Mouse (Mus musculus) midbrain, postnatal 0 days (tissue): Measurements from ENCODE around the gene Acads. TPM values are rescaled to one million over a fixed set of nuclear protein-coding genes. Genes with fewer than 3 reads are reported as not detected.

Experiments used
- ATAC-seq: fragments of 200-750 bp; cut with Nextera tagmentation; 2 replicates; pipeline ENCODE4 v1.8.0; 2017; ENCODE audit warnings: moderate number of reproducible peaks, mild to moderate bottlenecking, moderate TSS enrichment, moderate library complexity; ENCODE audit not compliant: low FRiP score
- DNase-seq: peaks from one replicate; pipeline ENCODE4 v3.0.0-alpha.2; 2015; ENCODE audit warnings: low spot score
- H3K27ac ChIP-seq: fragments of 300-500 bp; sonication (generic); 2 replicates; pipeline ENCODE4 v1.5.1; 2014; ENCODE audit warnings: low read depth, mild to moderate bottlenecking, low read length, mixed read lengths
- H3K27me3 ChIP-seq: fragments of 300-500 bp; sonication (generic); 2 replicates; pipeline ENCODE4 v1.6.1; 2014; ENCODE audit warnings: low read length, control low read depth, mixed read lengths; ENCODE audit not compliant: insufficient read depth
- H3K36me3 ChIP-seq: fragments of 300-500 bp; sonication (generic); 2 replicates; pipeline ENCODE4 v1.6.1; 2014; ENCODE audit warnings: low read length, control low read depth, mixed read lengths; ENCODE audit not compliant: insufficient read depth
- H3K4me1 ChIP-seq: fragments of 300-500 bp; sonication (generic); 2 replicates; pipeline ENCODE4 v1.6.1; 2014; ENCODE audit warnings: mild to moderate bottlenecking, control low read depth, antibody characterized with exemption, low read length, mixed read lengths; ENCODE audit not compliant: insufficient read depth
- H3K4me2 ChIP-seq: fragments of 300-500 bp; sonication (generic); 2 replicates; pipeline ENCODE4 v1.6.1; 2014; ENCODE audit warnings: low read depth, mild to moderate bottlenecking, low read length, mixed read lengths; ENCODE audit not compliant: poor library complexity, severe bottlenecking
- H3K4me3 ChIP-seq: fragments of 300-500 bp; sonication (generic); 2 replicates; pipeline ENCODE4 v1.5.1; 2014; ENCODE audit warnings: low read depth, mild to moderate bottlenecking, low read length, moderate library complexity
- H3K9ac ChIP-seq: fragments of 300-500 bp; sonication (generic); replicated peaks from 2 replicates; pipeline ENCODE4 v1.6.1; 2014; ENCODE audit warnings: mild to moderate bottlenecking, low read length, moderate library complexity, mixed read lengths; ENCODE audit not compliant: poor library complexity, severe bottlenecking
- H3K9me3 ChIP-seq: fragments of 300-500 bp; sonication (generic); 2 replicates; pipeline ENCODE4 v1.6.1; 2016; ENCODE audit warnings: low read length, control low read depth
- CTCF ChIP-seq: IDR thresholded peaks from 2 replicates; pipeline ENCODE4 v1.5.1; 2016; ENCODE audit warnings: antibody characterized with exemption, mild to moderate bottlenecking
- WGBS: fragments of 180-500 bp; shearing (Covaris S2); extraction: QIAGEN DNeasy Blood & Tissue Kit; methylation state at CpG from one replicate; pipeline ENCODE4 v1.1.7; 2014; 5-methylcytosine and 5-hydroxymethylcytosine counted together
- polyA plus RNA-seq: library from polyadenylated mRNA; unstranded; fragments of >200 nt; fragmentation: Nextera tagmentation; extraction: Ambion mirVana; gene quantifications from 2 replicates; pipeline ENCODE4 v1.2.1, GENCODE M21; 2015
- total RNA-seq: library from RNA; depleted of rRNA; stranded (reverse); fragments of >200 nt; gene quantifications from 2 replicates; pipeline ENCODE4 v1.2.3, GENCODE M21; 2014

Acads gene
- total and polyA plus RNA-seq, 2 experiments from 2014 or later = 13.4 to 17.4 TPM

- DNase-seq (no peak), ATAC-seq (no peak)
- H3K4me3 ChIP-seq = no peak within 1 kb of the TSS
- H3K4me2 ChIP-seq = no peak within 1 kb of the TSS
- no peak within 1 kb of the TSS for H3K9ac ChIP-seq
- WGBS = 97% methylated on average over 8 of the region's 8 CpGs
- no peaks in the 10 kb centered on the region for H3K27me3 ChIP-seq
- no peak within 1 kb of the TSS for H3K27ac ChIP-seq
- peaks cover 43% of the 10 kb centered on the region for H3K36me3 ChIP-seq
- no peak for TF ChIP-seq CTCF
- H3K4me1 ChIP-seq = no peaks in the 10 kb centered on the region
- H3K9me3 ChIP-seq = no peaks in the 10 kb centered on the region
Observed at GRCm38 (mm10) chr5:115098195-115098594, 21.0 kb downstream of the Acads start, which contains the start of gene Gm10401. Gm10401 (minus strand) TSS chr5:115098295.

GRCm38 (mm10) chr5:115091776-115092175 is 27.4 kb downstream of the Acads start:
- Histone ChIP-seq H3K36me3 (peaks cover 55% of the 10 kb centered on the region), H3K4me2 (no peak overlapping the region), H3K4me3 (no peak overlapping the region), H3K27ac (no peak overlapping the region), H3K9me3 (no peaks in the 10 kb centered on the region), H3K4me1 (no peaks in the 10 kb centered on the region), H3K27me3 (no peaks in the 10 kb centered on the region), H3K9ac (no peak overlapping the region)
- ATAC-seq = no peak
- TF ChIP-seq CTCF = no peak
- 90% methylated on average over 6 of the region's 6 CpGs for WGBS
- DNase-seq = no peak

- Histone ChIP-seq H3K4me1 (no peaks in the 10 kb centered on the region), H3K9me3 (no peaks in the 10 kb centered on the region), H3K4me2 (no peak overlapping the region), H3K36me3 (peaks cover 57% of the 10 kb centered on the region), H3K27me3 (no peaks in the 10 kb centered on the region), H3K27ac (no peak overlapping the region), H3K4me3 (no peak overlapping the region), H3K9ac (no peak overlapping the region)
- DNase-seq = no peak
- ATAC-seq = no peak
- TF ChIP-seq CTCF = no peak
- 81% methylated on average over 3 of the region's 3 CpGs for WGBS
Observed at GRCm38 (mm10) chr5:115091015-115091414, 28.1 kb downstream of the Acads start.

DNA sequence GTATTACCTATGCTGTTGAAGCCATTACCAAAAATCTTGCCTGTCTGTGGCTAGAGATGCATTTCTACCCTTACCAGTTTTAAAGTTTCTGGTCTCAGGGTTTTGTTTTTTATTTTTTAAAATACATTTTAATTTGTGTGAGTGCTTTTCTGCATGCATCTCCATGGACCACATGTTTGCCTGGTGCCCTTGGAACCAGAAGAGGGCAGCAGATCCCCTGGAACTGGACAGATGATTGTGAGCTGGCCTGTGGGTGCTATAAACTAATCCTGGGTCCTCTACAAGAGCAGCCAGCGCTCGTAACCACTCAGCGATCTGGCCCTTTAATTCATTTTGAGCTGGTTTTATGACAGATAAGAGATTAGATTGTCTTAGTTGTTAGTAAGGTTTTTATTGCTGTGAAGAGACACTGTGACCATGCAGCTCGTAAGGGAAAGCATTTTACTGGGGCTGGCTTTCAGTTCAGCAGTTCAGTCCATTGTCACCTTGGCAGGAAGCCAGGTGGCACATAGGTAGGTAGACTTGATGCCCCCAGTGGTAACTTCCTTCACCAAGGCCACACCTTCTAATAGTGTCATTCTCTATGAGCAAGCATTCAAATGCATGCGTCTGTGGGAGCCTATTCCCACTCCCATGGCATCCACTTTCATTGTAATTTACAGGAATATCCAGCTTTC is 29.4 kb downstream of the Acads start:
- DNase-seq (no peak), ATAC-seq (no peak)
- H3K9me3 ChIP-seq = no peaks in the 10 kb centered on the region
- H3K4me2 ChIP-seq = no peak overlapping the region
- H3K36me3 ChIP-seq = peaks cover 46% of the 10 kb centered on the region
- H3K9ac ChIP-seq = no peak overlapping the region
- 96% methylated on average over 5 of the region's 5 CpGs for WGBS
- H3K27me3 ChIP-seq = no peaks in the 10 kb centered on the region
- no peak overlapping the region for H3K4me3 ChIP-seq
- H3K4me1 ChIP-seq = no peaks in the 10 kb centered on the region
- H3K27ac ChIP-seq = no peak overlapping the region
- peak; percentile 30; the same call in 1 of the 2 replicates for TF ChIP-seq CTCF

GRCm38 (mm10) chr5:115085675-115086074 is 33.5 kb downstream of the Acads start:
- H3K36me3 ChIP-seq = peaks cover 48% of the 10 kb centered on the region
- H3K4me1 ChIP-seq = no peaks in the 10 kb centered on the region
- no peak overlapping the region for H3K27ac ChIP-seq
- ATAC-seq = no peak
- H3K4me3 ChIP-seq = no peak overlapping the region
- no peaks in the 10 kb centered on the region for H3K9me3 ChIP-seq
- no peak for DNase-seq
- no peak for TF ChIP-seq CTCF
- H3K4me2 ChIP-seq = no peak overlapping the region
- WGBS = 96% methylated on average over 2 of the region's 2 CpGs
- no peak overlapping the region for H3K9ac ChIP-seq
- no peaks in the 10 kb centered on the region for H3K27me3 ChIP-seq

DNA sequence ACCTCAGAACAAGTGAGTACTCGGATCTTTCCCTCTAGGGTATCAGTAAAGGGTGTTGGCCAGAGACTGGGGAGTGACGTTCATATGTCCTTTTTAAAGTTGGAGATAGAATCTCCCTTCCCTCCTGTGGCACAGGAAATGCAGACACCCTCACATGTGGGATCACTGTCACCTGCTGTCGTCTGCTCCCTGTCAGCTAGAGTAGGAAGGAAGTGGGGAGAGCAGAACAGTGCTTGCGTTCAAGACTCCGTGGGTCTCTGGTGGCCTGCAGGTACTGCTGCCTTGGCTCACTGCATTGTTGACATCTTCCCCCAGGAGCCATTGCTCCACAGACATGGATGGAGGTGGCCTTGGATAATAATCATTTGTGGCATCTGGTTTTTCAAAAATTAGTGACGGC is 35.7 kb downstream of the Acads start:
- Histone ChIP-seq H3K27me3 (no peaks in the 10 kb centered on the region), H3K4me1 (no peaks in the 10 kb centered on the region), H3K4me3 (no peak overlapping the region), H3K4me2 (no peak overlapping the region), H3K27ac (no peak overlapping the region), H3K36me3 (peaks cover 32% of the 10 kb centered on the region), H3K9ac (no peak overlapping the region), H3K9me3 (no peaks in the 10 kb centered on the region)
- ATAC-seq (no peak), DNase-seq (no peak)
- no peak for TF ChIP-seq CTCF
- WGBS = 90% methylated on average over 6 of the region's 6 CpGs
